Mouse (Mus musculus): ENCODE data around the gene Rpap2.

Gene Rpap2

DNA sequence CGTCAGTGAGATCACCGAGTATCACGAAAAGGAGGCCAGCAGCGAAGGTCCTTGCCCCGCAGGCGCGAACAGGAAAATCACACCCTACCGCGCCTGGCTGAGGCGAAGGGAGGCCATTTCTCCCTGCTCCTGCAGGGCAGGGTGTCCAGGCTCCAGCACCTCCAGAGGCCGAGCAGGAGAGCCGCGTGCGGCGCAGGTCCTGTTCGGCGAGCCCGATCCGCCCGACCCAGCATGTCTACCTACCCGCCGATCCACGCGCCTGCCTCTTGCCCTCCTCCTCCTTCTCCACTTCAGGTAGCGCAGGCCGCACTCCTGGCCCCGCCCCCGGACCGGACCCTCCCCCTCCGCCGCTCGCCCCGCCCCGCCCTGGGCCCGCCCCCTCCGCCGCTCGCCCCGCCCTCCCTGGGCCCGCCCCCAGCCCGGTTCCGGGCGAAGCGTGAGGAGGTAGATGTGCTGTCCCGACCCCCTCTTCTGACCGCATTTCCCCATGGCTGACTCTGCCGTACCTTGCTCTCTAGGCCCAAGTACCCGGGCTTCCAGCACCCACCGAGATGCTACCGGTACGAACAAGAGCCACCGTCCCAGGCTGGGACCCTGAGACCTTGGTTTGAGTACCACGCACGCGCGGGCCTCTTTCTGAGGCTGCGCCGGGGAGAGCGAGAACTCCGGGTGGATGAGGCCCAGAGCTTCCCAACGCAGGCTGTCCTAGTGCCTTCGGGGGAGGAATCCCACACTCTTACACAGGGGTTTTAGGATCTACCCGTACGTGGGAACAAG lies at the start of gene Rpap2, which contains the start of gene Glmn:
Gene Rpap2, plus strand, starts transcription at position 73 of the 777 bp plus-strand sequence.
Gene Glmn, minus strand, starts transcription at position 588 of the 777 bp plus-strand sequence.
- DNase-seq (ENCODE audit: low spot score): peak; percentile 94

DNA sequence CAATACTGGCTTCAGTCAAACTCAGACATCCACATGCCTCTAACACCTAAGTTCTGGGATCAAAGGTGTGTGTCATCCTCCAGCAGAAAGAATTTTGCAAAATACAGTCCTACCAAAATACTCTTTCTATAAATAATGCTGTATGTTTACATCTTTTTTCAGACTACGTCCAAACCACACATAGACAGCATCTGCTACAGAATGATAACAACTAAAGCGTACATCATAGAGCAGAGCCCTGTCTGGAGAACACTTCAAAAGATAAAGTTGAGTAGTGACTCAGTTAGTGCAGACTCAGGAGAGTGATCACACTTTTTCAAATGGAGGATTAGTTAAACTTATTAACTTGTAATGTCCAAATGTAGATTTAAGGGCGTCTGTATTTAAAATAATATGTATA lies 49.2 kb upstream of the Rpap2 start:
- DNase-seq (ENCODE audit: low spot score): no peak

DNA sequence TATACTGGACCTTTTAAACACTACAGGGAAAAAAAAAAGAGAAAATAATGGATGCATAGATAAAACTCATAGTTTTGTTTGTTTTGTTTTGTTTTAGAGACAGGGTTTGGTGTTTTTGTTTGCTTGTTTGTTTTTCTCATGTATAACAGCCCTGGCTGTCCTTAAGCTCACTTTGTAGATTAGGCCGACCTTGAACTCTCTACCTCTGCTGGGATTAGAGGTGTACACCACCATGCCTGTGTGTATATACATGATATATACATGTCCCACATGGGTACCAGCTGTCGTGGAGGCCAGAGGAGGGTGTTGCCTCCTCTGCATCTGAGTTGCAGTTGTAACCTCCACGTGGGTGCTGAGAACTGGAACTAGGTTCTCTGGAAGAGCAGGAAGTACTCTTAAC lies 48.7 kb upstream of the Rpap2 start:
- no peak for DNase-seq (ENCODE audit: low spot score)

DNA sequence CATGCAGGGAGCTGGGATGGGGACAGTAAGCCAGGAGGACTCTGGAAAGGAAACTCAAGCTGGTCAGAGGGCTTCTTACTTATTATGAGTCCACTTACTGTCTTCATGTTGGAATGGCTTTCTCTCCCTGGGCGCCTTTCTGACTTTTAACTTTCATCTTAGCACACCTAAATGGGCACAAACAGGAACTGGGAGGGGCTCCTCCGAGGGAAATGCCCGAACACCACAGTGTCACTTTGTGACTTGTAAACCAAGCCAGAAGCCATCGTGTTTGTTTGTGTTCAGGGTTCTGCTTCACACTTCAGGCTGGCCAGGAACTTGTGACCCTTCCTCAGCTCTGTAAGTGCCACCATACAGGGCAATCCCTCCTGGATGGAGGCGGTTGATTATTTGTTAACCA lies 42.8 kb upstream of the Rpap2 start:
- DNase-seq (ENCODE audit: low spot score): no peak

DNA sequence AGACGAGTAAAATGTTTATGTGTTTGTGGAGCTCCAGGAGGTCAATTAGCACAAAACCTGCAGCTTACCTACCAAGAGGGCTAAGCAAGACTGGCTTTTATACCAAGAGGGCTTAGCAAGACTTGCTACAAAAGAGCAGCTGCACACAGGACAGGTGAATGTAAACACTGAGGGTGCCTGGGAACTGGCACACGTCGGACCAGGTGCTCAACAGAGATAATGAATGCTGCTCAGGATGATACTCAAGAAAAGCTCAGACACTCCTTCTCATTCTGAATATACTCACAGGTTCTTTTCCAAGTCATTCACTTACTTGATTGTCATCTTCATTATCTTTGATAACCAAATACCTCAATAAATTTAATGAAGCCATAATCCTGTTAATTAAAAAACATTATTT lies 40.2 kb upstream of the Rpap2 start:
- no peak for DNase-seq (ENCODE audit: low spot score)

DNA sequence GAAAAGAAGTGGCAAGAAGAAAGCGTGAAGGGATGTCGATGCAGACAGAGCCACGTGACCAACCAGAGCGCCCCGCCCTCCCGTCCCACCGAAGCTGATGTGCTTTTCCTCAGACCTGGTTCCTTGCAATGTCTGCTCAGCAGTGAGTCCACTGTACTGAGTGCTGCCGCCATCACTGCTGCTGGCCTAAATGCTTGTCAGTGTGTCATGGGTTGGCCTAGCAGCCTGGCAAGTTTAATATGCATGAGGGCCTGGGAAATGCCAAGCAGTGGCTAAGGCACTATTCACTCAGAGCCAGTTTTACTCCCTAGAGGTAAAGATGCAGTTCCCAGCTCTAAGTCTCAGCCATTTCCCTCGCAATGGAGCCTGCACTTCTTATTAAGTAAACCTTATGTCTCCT lies 28.0 kb upstream of the Rpap2 start:
- DNase-seq (ENCODE audit: low spot score): no peak

DNA sequence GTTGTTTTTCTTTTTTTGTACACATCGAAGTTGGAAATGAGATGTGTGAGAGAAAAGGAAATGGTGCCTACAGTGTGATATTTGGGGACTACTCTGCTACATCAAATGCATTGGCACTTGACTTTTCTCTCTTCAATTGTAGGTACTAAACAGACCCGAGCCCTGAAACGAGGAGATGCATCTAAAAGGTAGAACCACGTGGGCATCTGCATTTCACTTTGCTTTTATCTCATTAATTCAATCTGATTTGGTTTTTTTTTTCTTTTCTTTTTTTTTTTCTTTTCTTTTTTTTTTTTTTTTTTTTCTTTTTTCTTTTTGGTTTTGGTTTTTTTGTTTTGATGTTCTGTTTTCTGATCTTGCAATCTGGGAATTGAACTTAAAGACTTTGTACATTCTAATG lies 1.2 kb downstream of the Rpap2 start:
- DNase-seq (ENCODE audit: low spot score): no peak

DNA sequence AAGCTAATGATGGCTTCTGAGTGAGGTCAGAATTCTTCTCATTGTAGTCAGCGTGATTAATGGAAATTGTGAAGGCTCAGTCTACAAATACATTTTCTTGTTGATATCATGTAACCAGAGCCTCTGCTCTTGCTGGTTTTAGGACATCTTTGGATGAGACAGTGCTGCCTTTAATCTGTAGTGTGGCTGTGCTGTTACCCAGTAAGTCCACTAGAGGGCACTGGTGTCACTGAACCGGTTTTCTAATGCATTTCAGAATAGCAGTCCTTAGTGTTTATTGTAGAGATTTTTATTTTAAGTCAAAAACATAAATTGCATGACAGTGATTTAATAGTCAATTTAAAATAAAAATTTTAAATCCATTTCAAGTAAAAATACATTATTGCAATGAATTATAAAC lies 14.1 kb downstream of the Rpap2 start:
- peak; percentile 6 for DNase-seq (ENCODE audit: low spot score)

DNA sequence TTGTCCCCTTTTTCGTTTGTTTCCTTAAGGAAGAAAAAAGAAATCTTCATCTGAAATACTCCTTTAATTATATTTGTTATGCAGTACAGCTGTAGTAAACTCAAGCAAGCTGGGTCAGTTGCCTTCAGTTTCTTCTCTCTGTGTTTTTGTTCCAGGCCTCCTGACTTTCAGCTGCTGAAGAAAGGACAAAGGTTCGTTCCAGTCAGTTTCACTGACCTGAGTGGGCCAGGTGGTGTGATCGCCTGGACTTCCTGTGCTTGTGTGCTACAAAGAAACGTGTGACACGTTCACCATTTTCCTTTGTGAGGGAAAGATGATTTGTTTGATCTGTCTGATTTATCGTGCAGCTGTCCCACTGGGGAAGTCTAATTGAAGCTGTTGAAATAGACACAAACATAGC lies 20.8 kb downstream of the Rpap2 start:
- no peak for DNase-seq (ENCODE audit: low spot score)

DNA sequence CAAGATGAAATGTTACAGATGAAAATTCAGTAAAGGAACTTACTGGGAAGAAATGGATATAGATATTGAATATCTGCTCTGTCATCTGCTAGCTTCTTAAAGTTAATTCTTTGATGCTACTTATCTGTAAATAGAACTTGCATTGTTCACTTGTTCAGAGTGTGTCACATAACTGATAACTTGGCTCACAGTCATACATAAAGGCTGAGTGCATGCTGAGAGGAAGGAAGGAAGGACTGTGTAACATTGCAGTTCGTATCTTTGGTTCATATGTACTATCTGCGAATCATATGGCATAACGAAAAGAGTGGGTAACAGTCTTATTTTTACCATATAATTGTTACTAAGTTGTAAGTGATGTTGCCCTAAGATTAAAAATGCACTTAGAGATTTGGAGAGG lies 24.2 kb downstream of the Rpap2 start:
- DNase-seq (ENCODE audit: low spot score): no peak

DNA sequence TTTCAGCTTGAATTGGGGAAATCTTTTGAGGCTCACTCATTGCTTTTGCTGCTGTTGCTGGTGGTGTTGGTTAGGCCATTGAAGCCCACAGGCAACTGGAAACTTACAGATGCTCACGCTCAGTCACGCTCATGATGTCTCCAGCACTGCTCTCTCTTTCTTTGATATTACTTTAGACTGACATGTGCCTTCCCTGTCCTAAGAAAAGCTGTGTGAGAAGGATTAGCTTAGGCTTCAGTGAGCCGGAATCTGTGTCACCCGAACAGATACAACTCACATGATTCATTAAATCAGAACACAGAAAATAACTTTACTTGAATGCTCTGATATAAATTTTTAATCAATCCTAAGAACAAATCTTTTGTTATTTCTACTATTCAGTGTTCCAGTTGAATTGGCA lies 36.5 kb downstream of the Rpap2 start:
- no peak for DNase-seq (ENCODE audit: low spot score)

DNA sequence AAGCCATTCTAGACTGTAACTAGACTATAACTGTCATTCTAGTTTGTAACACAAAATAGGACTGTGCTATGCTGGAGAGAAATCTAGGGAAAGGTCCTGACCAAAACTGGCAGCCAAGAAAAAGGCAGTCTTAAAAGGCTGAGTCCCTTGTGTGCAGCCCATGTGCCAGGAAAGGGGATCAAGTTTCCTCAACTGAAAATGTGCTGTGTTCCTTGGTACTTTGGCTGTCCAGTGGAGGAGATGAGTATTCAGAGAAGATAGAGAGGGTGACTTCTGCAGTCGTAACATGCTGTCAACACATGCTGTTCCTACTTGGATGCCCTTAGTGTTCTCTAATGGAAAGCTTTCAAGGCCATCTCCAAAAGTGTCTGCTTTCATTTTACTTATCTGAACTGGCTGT lies 39.9 kb downstream of the Rpap2 start:
- DNase-seq (ENCODE audit: low spot score): no peak

DNA sequence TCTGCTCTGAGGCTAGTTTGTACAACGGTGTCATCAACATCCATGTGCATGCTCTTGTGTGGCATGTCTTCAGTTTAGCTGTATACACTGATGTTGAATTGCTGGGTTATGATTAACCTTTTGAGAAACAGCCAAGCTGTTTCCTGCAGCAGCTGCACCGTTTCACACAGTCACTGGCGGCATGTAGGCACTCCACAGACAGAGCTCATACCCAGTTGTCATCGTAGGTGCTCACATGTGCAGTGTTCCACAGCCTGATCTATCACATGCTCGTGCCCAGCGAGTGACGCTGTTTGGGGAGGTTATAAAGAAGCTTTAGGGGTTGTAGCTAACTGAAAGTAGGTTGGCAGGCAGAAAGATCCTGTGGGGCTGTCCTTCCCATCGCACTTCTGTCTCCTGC lies 41.2 kb downstream of the Rpap2 start:
- DNase-seq (ENCODE audit: low spot score): no peak

DNA sequence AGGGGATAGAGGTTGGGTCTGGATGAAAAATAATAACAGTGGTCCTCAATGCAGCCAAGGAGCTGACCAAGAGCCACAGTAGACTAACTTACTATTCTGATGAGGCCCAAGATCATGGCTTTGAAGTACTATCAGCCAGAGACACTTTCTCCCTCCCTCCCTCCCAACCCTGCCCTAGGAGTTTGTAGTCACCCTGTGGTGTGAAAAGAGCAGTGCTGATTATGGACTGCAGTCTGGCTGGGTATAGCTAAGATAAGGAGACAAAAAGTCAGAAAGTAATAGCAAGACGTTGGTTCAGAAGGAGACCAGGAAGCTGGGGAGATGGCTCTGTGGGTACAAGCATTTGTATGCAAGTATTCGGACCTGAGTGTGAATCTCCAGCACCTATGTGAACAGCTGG lies 47.4 kb downstream of the Rpap2 start:
- no peak for DNase-seq (ENCODE audit: low spot score)

DNA sequence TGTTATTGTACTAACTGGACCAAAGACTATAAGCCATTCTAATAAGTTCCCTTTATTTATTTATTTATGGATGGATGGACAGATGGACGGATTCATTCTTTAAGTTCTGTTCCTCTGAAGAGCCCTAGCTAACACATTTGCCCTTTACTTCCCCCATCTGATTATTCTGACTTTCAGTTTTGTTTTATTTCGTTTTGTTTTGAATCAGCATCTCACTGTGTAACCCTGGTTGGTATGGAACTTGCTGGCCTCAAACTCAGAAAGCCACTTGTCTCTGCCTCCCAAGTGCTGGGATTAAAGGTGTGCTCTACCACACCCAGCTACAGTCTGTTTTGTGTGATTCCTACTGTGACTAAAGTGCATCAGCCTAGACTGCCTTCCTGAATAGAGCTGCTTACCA lies 48.8 kb downstream of the Rpap2 start:
- DNase-seq (ENCODE audit: low spot score): no peak

DNA sequence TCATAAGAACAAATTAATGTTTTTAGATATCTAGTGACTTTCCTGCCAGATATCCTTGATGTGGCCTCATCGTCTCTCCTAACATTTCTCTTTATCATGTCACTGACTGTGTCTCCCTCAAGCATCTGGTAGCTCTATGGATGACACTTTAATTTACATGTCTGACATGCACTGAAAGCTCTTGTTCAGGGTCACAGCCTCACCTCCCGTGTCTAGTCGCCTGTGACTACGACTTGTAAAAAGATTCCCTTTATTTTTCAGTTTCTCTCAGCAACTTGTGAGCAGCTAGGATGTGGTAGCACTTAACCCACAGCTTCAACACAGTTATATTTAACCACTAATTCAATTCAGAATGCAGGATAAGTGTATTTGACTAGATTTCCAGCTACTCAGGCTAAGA lies 50.4 kb downstream of the Rpap2 start:
- no peak for DNase-seq (ENCODE audit: low spot score)

DNA sequence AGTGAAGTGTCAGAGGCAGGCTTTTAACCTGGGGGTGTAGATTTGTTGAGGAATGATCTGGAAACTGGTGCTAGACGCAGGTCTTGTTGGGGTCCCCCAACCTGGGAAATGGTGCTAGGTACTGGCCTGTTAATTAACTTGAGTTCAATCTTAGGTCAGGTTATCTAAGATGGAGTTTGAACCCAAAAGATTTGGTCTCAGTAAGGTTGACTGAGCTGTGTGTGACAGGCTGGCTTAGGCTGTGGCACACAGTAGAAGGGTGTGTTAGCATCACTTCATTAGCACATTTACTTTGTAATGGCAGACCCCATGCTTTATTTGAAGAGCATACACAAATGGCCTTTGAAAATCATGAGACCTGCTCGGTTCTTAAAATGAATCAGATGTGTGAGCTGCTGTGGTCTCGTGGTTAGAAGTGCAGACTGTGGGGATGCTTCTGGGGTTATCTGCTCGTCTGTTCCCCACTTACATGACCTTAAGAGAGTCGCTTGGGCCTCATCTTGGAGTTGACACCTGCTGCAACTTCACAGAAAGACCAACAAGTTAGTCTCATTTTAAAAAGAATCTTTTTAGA lies 51.5 kb downstream of the Rpap2 start:
- DNase-seq (ENCODE audit: low spot score): no peak

DNA sequence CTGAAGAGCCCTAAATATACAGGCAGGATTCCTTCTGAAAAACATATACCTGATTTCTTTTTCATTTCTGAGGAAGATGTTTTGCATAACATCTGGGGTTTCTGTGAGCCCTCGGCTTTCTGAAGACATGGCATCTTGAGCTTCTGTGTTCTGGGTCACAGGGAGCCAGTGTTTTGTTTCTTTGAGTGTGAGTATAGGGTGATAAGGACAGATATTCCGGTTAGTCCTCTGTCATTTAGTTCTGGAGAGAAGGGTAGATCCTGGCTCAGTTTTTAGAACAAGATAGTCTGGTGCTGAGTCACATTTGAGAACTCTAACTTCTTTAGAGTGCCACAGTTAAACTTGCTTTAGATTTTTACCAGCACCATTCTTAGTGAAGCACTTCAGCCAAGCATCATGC lies 52.5 kb downstream of the Rpap2 start:
- no peak for DNase-seq (ENCODE audit: low spot score)

DNA sequence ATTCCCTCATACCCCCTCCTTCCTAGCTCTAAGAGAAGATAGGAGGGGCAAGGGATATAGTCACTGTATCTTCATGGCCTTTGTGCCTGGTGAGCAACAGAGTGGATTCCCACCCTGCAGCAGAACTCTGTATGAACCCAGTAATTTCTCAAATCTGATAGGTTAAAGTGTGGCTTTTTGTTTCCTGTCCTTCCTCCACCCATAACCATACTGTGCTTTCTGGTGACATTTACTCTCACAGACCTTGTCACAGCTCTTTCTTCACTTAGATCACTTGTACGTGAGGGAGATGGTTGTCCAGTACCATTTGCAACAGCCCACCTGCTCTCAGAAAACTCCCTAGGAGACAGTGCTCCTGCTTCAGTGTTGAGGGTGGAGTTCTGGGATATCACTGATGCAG lies 53.3 kb downstream of the Rpap2 start:
- no peak for DNase-seq (ENCODE audit: low spot score)

DNA sequence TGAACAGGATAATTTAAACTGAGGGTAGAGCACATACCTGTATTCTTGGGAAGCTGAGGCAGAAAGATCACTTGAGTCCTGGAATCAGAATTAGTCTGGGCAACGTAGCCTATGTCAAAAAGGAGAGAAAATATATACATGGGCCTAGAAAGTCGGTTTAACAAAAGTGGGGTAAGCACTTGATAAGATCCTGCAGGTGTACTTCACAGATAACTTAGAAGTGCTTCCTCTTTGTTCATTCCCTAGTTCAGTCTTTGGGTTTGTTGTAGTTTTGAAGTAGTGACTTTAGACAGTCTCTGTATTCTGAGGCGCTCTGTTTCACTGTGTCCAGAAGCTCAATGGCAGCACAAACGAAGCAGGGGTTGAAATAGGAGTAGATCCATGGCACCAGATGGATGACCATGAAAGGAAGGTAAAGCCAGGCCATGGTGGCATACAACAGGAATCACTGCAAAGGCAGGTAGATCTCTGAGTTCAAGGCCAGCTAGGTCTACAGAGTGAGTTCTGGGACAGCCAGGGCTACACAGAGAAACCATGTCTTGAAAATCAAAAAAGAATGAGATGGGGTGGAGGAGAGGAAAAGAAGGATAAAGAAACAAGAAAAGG lies 55.0 kb downstream of the Rpap2 start:
- no peak for DNase-seq (ENCODE audit: low spot score)

DNA sequence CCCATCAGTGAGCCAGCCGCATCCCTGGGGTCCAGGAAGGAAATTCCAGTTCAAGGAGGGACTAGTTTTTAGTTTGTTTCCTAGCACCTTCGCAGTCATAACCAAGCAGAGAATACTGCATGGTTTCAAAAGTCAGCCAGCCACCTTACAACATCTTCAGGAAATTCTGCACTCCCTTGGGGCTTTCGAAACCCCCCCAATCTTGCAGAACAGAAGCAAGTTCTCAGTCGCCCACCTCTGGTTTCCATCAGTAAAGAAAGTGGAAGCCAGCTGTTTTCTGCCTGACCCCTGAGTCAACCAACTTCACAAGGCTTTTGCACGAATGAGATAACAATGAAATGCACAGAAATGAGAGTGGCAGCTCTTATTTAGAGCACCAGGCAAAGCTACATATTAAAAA lies 81.2 kb downstream of the Rpap2 start:
- no peak for DNase-seq (ENCODE audit: low spot score)

DNA sequence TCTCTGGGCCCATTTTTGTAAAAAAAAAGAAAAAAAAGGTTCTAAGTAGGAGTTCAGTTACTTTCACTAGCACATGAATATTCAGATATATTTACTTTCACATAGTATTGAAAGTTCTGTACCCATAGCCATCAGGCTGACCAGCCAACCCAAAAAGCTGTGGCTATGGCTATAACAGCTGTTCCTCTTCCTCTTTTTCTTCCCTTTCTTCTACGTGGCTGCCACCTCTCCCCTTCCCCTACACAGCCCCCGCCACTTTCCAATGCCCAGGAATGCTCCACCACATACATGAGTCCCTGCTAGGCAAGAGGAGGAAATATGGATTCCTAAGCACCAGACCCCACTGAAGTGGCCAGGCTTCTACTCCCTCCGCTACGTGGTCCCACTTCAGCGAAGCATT lies 84.1 kb downstream of the Rpap2 start:
- DNase-seq (ENCODE audit: low spot score): no peak

DNA sequence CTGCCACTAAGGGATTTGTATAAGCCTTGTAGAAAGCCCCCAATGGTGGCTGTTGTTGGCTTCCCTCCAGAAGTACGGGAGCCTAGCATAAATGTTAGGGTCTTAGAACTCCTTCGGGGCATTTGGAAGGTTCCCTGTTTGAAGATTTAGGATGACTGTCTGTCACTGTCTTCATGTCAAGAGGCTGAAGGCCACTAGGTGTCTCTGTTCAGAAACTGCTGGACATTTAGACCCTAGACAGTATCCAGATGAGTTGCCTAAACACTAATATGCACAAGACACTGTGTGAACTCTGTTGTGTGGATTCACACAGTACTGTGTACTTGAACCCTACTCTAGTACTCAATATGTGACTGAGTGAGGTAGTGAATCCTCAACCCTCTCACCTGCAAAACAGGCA lies 87.2 kb downstream of the Rpap2 start:
- no peak for DNase-seq (ENCODE audit: low spot score)

DNA sequence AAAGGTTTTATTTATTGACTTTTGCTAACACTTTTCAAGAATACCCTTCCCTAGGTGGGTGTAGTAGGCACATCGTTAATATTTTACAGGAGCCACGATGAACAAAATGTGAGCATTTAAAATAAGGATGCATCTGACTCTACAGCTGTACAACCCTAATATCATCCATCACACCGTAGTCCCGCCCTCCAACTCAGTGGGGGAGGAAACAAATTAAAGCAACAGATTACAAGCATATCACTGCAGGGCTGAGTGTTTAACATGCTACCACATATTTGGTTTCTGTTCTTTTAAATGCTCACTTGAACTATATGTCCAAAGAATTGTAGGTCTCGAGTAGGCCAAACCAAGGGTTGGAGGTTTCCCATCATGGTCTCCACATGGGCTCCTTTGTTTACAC lies 90.0 kb downstream of the Rpap2 start:
- no peak for DNase-seq (ENCODE audit: low spot score)
